Mouse (Mus musculus): ENCODE results near the gene Gm6377.

DNA sequence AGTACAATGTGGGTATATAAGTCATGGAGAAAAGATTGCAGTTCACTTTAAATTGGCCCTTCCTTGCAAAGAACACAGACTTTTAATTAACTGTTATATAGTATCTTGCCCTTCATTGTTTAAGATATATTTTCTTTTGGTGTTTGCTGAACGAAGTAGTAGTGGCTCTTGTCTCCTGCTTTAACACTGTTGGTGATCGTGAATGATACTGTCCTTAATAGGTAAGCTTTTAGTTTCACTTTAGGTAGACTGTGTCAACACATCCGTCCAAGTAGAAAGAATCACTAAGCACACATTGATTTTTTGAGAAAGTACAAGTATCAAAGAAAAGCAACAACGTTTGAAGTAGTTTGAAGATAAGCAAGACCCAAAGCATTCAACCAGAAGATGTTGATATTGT, 35.7 kb upstream of the Gm6377 start:
- TF ChIP-seq CTCF (IDR thresholded peaks at IDR 0.05; ENCODE audit: low read depth, low read length) (no peak), POLR2A (IDR thresholded peaks at IDR 0.05; ENCODE audit: extremely low read depth, insufficient read depth, low read length) (no peak)
